Mouse (Mus musculus) limb, embryonic 11.5 days (tissue): ENCODE results near the gene Trim16. TPM values are rescaled to one million over a fixed set of nuclear protein-coding genes. Genes with fewer than 3 reads are reported as not detected.
A peak's percentile ranks its signal among the peaks of the same experiment; 100 is the strongest.

Source experiments
- ATAC-seq: fragments of 200-750 bp; cut with Nextera tagmentation; 2 replicates; pipeline ENCODE4 v1.8.0; 2017; ENCODE audit warnings: low read depth; ENCODE audit not compliant: insufficient number of reproducible peaks, low FRiP score, low TSS enrichment
- DNase-seq: peaks from one replicate; pipeline ENCODE4 v3.0.0-alpha.2; 2015; ENCODE audit warnings: low spot score
- H3K27ac ChIP-seq: fragments of 300-500 bp; sonication (generic); replicated peaks from 2 replicates; pipeline ENCODE4 v1.5.1; 2014; ENCODE audit warnings: low read depth, mild to moderate bottlenecking, low read length
- H3K27me3 ChIP-seq: fragments of 300-500 bp; sonication (generic); 2 replicates; pipeline ENCODE4 v1.6.1; 2014; ENCODE audit warnings: mild to moderate bottlenecking, low read length, mixed read lengths; ENCODE audit not compliant: control insufficient read depth, insufficient read depth
- H3K36me3 ChIP-seq: fragments of 300-500 bp; sonication (generic); 2 replicates; pipeline ENCODE4 v1.6.1; 2014; ENCODE audit warnings: mild to moderate bottlenecking, low read length, moderate library complexity, mixed read lengths; ENCODE audit not compliant: control insufficient read depth, insufficient read depth
- H3K4me1 ChIP-seq: fragments of 300-500 bp; sonication (generic); 2 replicates; pipeline ENCODE4 v1.6.1; 2014; ENCODE audit warnings: low read length, mixed read lengths; ENCODE audit not compliant: control insufficient read depth, insufficient read depth
- H3K4me2 ChIP-seq: fragments of 300-500 bp; sonication (generic); 2 replicates; pipeline ENCODE4 v1.6.1; 2014; ENCODE audit warnings: low read depth, mild to moderate bottlenecking, moderate library complexity; ENCODE audit not compliant: severe bottlenecking
- H3K4me3 ChIP-seq: fragments of 300-500 bp; sonication (generic); 2 replicates; pipeline ENCODE4 v1.5.1; 2014; ENCODE audit warnings: low read depth, low read length
- H3K9ac ChIP-seq: fragments of 300-500 bp; sonication (generic); 2 replicates; pipeline ENCODE4 v1.6.1; 2014; ENCODE audit warnings: mild to moderate bottlenecking, low read length
- H3K9me3 ChIP-seq: fragments of 300-500 bp; sonication (generic); 2 replicates; pipeline ENCODE4 v1.6.1; 2016; ENCODE audit warnings: low read length; ENCODE audit not compliant: control insufficient read depth
- WGBS: fragments of 180-500 bp; shearing (Covaris S2); extraction: QIAGEN DNeasy Blood & Tissue Kit; methylation state at CpG from one replicate; pipeline ENCODE4 v1.1.7; 2014; 5-methylcytosine and 5-hydroxymethylcytosine counted together
- polyA plus RNA-seq: library from polyadenylated mRNA; unstranded; fragments of >200 nt; fragmentation: Nextera tagmentation; extraction: Ambion mirVana; gene quantifications from 2 replicates; pipeline ENCODE4 v1.2.1, GENCODE M21; 2014

Gene Trim16
- 4.3 and 4.8 TPM in 2 replicates for polyA plus RNA-seq

GRCm38 (mm10) chr11:62820059-62820541 is at the start of gene Trim16:
Gene Trim16, plus strand, starts transcription at chr11:62820231.
- Histone ChIP-seq H3K27ac (no peak within 1 kb of the TSS), H3K9me3 (no peaks in the 10 kb centered on the region), H3K4me2 (peak within 1 kb of the TSS; percentile 56), H3K9ac (peak within 1 kb of the TSS; percentile 32), H3K4me1 (peaks cover 12% of the 10 kb centered on the region), H3K36me3 (no peaks in the 10 kb centered on the region), H3K27me3 (no peaks in the 10 kb centered on the region), H3K4me3 (peak within 1 kb of the TSS; percentile 25)
- DNase-seq (peak; percentile 52), ATAC-seq (peak; percentile 26; the same call in 1 of the 2 replicates)
- WGBS = 11% methylated on average over 15 of the region's 15 CpGs

GRCm38 (mm10) chr11:62776510-62776909 is 43.5 kb upstream of the Trim16 start:
- H3K4me2 ChIP-seq = no peak overlapping the region
- no peak for ATAC-seq
- DNase-seq = peak; percentile 4
- no peak overlapping the region for H3K9ac ChIP-seq
- no peak overlapping the region for H3K27ac ChIP-seq
- H3K4me3 ChIP-seq = no peak overlapping the region
- H3K4me1 ChIP-seq = no peaks in the 10 kb centered on the region
- H3K27me3 ChIP-seq = no peaks in the 10 kb centered on the region
- 91% methylated on average over 7 of the region's 7 CpGs for WGBS
- H3K36me3 ChIP-seq = peaks cover 20% of the 10 kb centered on the region
- H3K9me3 ChIP-seq = peaks cover 20% of the 10 kb centered on the region

GRCm38 (mm10) chr11:62788935-62789616 is 31.0 kb upstream of the Trim16 start, which contains the start of gene Zfp286:
Gene Zfp286, minus strand, starts transcription at chr11:62789462.
- peak within 1 kb of the TSS; percentile 69 for H3K4me2 ChIP-seq
- no peaks in the 10 kb centered on the region for H3K9me3 ChIP-seq
- H3K9ac ChIP-seq = peak within 1 kb of the TSS; percentile 81
- H3K4me1 ChIP-seq = 0 out of 2 replicates have a peak, but pooled peaks cover 3% of the 10 kb centered on the region
- 8% methylated on average over 34 of the region's 34 CpGs for WGBS
- no peaks in the 10 kb centered on the region for H3K27me3 ChIP-seq
- H3K36me3 ChIP-seq = peaks cover 4% of the 10 kb centered on the region; the same call in 1 of the 2 replicates
- ATAC-seq = peak; percentile 93
- peak within 1 kb of the TSS; percentile 61 for H3K4me3 ChIP-seq
- DNase-seq = peak; percentile 97
- no peak within 1 kb of the TSS; the same call in 1 of the 2 replicates for H3K27ac ChIP-seq

- peak overlapping the region; percentile 69 for H3K4me2 ChIP-seq
- 0 out of 2 replicates have a peak, but pooled peaks cover 3% of the 10 kb centered on the region for H3K4me1 ChIP-seq
- H3K4me3 ChIP-seq = peak overlapping the region; percentile 61
- no peaks in the 10 kb centered on the region for H3K27me3 ChIP-seq
- DNase-seq (no peak), ATAC-seq (no peak)
- peaks cover under 1% of the 10 kb centered on the region; the same call in 1 of the 2 replicates for H3K36me3 ChIP-seq
- H3K9me3 ChIP-seq = no peaks in the 10 kb centered on the region
- 61% methylated on average over 3 of the region's 3 CpGs for WGBS
- H3K27ac ChIP-seq = no peak overlapping the region
- H3K9ac ChIP-seq = peak overlapping the region; percentile 81
These were observed 30.5 kb upstream of the Trim16 start for GRCm38 (mm10) chr11:62789617-62789936.

- H3K9ac ChIP-seq = no peak overlapping the region
- no peak overlapping the region for H3K27ac ChIP-seq
- H3K4me3 ChIP-seq = no peak overlapping the region
- H3K4me1 ChIP-seq = no peaks in the 10 kb centered on the region
- no peaks in the 10 kb centered on the region for H3K27me3 ChIP-seq
- no peaks in the 10 kb centered on the region for H3K9me3 ChIP-seq
- H3K36me3 ChIP-seq = no peaks in the 10 kb centered on the region
- ATAC-seq (no peak), DNase-seq (no peak)
- H3K4me2 ChIP-seq = no peak overlapping the region
- WGBS = 57% methylated on average over 13 of the region's 13 CpGs
These were observed 15.9 kb upstream of the Trim16 start for GRCm38 (mm10) chr11:62804119-62804518.

GRCm38 (mm10) chr11:62807965-62808364 is 12.1 kb upstream of the Trim16 start:
- WGBS = 88% methylated on average over 2 of the region's 2 CpGs
- H3K36me3 ChIP-seq = no peaks in the 10 kb centered on the region
- H3K9me3 ChIP-seq = no peaks in the 10 kb centered on the region
- H3K27me3 ChIP-seq = no peaks in the 10 kb centered on the region
- ATAC-seq = no peak
- H3K4me3 ChIP-seq = no peak overlapping the region
- H3K4me1 ChIP-seq = no peaks in the 10 kb centered on the region
- no peak overlapping the region for H3K9ac ChIP-seq
- DNase-seq = no peak
- H3K4me2 ChIP-seq = no peak overlapping the region
- no peak overlapping the region for H3K27ac ChIP-seq

GRCm38 (mm10) chr11:62809201-62809600 is 10.8 kb upstream of the Trim16 start:
- Histone ChIP-seq H3K27me3 (no peaks in the 10 kb centered on the region), H3K27ac (no peak overlapping the region), H3K9ac (no peak overlapping the region), H3K4me3 (no peak overlapping the region), H3K36me3 (no peaks in the 10 kb centered on the region), H3K4me2 (no peak overlapping the region), H3K4me1 (no peaks in the 10 kb centered on the region), H3K9me3 (no peaks in the 10 kb centered on the region)
- WGBS = 64% methylated on average over 4 of the region's 4 CpGs
- no peak for DNase-seq
- no peak for ATAC-seq

GRCm38 (mm10) chr11:62812268-62812667 is 7.8 kb upstream of the Trim16 start:
- Histone ChIP-seq H3K4me3 (no peak overlapping the region), H3K27me3 (no peaks in the 10 kb centered on the region), H3K9me3 (no peaks in the 10 kb centered on the region), H3K36me3 (no peaks in the 10 kb centered on the region), H3K27ac (no peak overlapping the region), H3K4me2 (no peak overlapping the region), H3K9ac (no peak overlapping the region), H3K4me1 (no peaks in the 10 kb centered on the region)
- WGBS = 93% methylated on average over 6 of the region's 6 CpGs
- DNase-seq = no peak
- ATAC-seq = no peak
